Mouse (Mus musculus) central nervous system, embryonic 18 days (tissue): ENCODE data around the gene Pdlim4. TPM values are rescaled to one million over a fixed set of nuclear protein-coding genes. Genes with fewer than 3 reads are reported as not detected.

Source experiments
- polyA plus RNA-seq: library from polyadenylated mRNA; depleted of rRNA; stranded (reverse); fragments of >200 nt; gene quantifications from 2 replicates; pipeline ENCODE4 v1.2.3, GENCODE M21; 2012; rRNA removed

The Pdlim4 gene
- polyA plus RNA-seq: 31.9 and 32.9 TPM in 2 replicates

GRCm38 (mm10) chr11:54068520-54069371 is at the start of gene Pdlim4:
Gene Pdlim4, minus strand, starts transcription at chr11:54069014.

DNA sequence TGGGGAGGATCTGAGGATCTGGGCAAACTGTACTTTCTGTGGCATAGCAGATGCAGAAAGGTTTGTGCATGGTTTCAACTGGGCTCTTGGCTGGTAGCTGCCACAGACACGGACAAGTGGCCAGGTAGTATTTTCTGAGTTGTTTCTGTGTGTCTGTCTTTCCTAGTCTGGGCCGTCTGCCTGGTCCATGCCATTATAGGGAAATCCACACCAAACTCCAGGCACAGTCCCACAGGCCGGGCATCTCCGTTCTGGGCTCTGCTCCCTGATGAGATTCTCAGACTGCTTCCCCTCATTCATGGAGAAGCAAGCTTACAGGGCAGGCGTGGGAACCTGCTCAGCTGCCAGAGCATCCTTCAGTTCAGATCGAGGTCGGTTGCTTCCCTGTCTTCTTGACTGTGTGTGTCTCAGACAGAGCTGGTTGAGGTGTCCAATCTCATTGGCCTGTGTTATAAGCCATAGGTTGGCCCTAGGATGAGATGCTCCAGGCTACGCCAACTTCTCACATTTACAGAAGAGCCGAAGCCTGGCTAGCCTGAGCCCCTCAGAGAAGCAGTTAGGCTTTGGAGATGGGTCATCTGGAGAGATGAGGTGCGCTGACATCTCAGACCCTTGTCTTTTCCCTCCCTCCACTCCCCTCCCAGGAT is 31.4 kb upstream of the Pdlim4 start, which contains the start of gene P4ha2:
TSS of gene P4ha2 (plus strand) at position 51 of the 647 bp plus-strand sequence.

GRCm38 (mm10) chr11:54028044-54028951 is 40.5 kb downstream of the Pdlim4 start, which contains the start of gene Slc22a4:
Gene Slc22a4, minus strand, starts transcription at chr11:54028090.

Other genes starting within 250 kb of the Pdlim4 start
- gene Gm12216, start 209.8 kb downstream of the Pdlim4 start, polyA plus RNA-seq: 0.26 and 0.76 TPM in 2 replicates
- gene Slc22a5, start 177.4 kb downstream of the Pdlim4 start, polyA plus RNA-seq: 17.6 and 19.4 TPM in 2 replicates
- gene Slc22a21, start 88.7 kb downstream of the Pdlim4 start, polyA plus RNA-seq: 4.8 and 5.2 TPM in 2 replicates
- 5.7 and 6.3 TPM in 2 replicates for gene Slc22a4, start 40.9 kb downstream of the Pdlim4 start, polyA plus RNA-seq
- gene P4ha2, start 31.1 kb upstream of the Pdlim4 start, polyA plus RNA-seq: 20.1 and 20.3 TPM in 2 replicates
- gene Csf2, start 180.7 kb upstream of the Pdlim4 start, polyA plus RNA-seq: not detected in 2 replicates
- gene Il3, start 198.3 kb upstream of the Pdlim4 start, polyA plus RNA-seq: not detected in 2 replicates
- 59.0 and 62.9 TPM in 2 replicates for gene Acsl6, start 234.8 kb upstream of the Pdlim4 start, polyA plus RNA-seq